Mouse (Mus musculus) CH12F3 (cell line): ENCODE data around the gene Map4.
"Not testable (repeated sequence)": the region's sequence is repeated elsewhere in the genome, so short reads cannot be mapped to it uniquely, and the experiment has no call there.

Experiments
- in situ Hi-C: fragments of 300-500 bp; cut with MboI; formaldehyde crosslinking; loops from 2 replicates; pipeline ENCODE4 v1.14.3; 2020; ENCODE audit warnings: low sequenced_read_pairs

The Map4 gene

DNA sequence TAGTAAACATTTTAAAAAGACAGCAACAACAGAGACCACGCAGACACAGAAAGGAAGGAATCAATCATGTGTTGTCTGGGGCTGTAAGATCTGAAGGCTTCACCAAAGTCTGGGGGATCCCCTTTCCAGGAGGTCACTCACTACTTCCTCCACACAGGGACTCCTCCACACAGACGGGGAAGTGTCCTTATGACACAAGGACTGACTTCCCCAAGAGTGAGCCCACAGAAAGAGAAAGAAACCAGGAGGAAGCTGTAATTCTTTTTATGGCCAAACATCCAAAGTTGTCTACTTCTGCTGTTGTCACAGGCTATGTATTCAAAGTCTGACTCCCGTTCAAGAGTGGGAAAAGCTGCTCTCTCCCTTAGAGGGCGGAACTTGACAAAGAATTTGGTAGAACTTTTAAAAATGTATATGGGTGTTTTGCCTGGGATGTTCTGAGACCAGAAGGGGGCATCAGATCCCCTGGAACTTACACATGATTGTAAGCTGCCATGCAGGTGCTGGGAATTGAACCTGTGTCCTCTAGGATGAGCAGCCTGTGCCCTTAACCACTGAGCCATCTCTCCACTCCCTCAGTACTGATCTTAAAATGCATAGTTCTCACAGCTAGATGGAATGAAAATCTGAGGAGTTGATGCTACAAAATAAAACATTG lies 16.9 kb upstream of the Map4 start:
- in situ Hi-C loops, result no loop called here

GRCm38 (mm10) chr9:109917931-109918330 lies 13.3 kb upstream of the Map4 start:
- in situ Hi-C loops, result no loop called here

DNA sequence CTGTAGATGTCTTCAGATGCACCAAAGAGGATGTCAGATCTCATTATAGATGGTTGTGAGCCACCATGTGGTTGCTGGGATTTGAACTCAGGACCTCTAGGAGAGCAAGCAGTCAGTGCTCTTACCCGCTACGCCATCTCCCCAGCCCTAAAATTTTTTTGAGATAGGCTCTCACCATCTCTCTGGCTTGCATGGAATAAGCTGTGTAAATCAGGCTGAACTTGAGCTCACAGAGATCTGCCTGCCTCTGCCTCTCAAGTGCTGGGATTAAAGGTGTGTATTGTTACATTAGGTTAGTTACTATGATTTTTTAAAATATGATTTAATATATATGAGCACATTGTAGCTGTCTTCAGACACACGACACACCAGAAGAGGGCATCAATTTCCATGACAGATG lies 2.1 kb upstream of the Map4 start:
- in situ Hi-C loops, result no loop called here

GRCm38 (mm10) chr9:109930063-109930462 lies 1.2 kb upstream of the Map4 start:
- in situ Hi-C loops, result no loop called here

DNA sequence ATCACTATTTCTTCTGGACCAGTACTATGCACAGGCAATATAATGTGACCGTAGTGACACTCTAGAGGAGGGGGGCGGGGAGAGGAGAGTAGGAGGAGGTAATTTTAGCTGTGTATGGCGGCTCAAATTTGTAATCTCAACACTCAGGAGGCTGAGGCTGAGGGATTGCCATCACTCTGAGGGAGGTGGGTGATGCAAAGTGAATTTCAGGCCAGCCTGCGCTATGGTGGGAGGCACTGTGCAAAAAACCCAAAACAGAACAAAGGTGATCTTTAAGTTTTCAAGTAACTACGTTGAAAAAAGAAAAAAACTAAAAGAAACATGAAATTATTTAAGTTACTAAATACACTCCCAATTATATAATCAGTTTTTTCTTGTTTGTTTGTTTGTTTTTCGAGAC lies 508 bp upstream of the Map4 start:
- in situ Hi-C loops, result no loop called here

DNA sequence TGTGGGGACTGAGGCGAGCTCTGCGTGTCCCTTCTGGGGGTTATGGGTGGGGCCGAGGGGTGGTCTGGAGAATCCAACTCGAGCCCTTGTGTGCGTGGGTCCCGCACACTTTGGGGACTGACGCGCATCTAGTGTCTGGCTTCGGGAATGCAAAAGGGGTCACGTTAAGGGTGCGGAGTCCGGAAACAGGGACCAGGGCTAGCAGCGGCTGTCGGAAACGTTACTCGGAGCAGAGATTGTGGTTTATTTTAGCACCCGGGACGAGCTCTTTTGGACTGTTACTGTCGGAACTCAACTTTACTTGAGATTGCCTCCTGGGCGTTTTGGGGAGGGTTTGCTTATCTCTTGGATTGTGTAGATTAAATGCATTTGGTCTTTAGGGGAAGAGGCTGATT lies 1.1 kb downstream of the Map4 start:
- in situ Hi-C loops, result no loop called here

DNA sequence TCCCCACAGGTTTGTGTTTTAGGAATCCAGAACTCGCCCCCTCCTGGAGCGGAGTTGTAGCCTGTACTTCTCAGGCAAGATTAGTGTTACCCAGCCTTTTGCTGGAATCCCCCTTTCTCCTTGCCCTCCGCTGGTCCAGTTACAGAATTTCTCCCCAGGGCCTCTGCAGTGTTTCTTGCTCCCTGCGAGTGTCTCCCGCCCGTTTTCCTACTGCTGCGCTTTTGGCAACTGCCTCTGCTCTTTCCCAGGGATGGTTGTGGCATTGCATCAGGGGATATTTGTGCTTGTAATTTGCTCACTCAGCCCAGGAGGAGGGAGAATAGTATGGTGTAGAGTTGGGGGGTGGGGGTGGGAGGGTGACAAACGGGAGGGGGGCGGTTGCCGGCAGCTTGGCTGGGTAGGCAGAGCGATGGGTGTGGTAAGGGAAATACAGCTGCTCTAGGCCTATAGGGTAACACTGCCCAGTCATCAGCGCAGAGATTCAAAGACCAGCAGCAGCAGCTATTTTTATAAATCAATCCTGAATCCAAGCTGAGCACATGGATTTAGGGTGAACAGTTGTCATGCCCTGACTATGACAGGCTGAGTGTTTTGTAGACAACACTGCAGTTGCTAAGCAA lies 1.6 kb downstream of the Map4 start:
- in situ Hi-C loops, result no loop called here

DNA sequence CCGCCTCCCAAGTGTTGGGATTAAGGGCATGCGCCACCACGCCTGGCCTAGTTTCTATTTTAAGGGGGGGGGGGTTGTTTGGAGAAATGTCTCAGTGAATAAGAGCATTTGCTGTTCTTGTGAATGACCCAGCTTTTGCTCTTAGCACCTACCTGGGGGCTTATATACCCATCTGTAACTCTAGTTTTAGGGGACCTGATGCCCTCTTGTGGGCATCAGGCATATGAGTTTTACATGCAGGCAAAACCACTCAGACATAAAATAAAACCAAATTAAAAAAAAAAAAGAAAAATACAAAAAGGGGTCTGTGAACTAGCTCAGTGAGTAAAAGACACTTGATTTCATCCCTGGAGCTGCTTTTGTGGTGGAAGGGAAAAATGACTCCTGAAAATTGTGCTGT lies 8.1 kb downstream of the Map4 start:
- in situ Hi-C loops, result no loop called here

- in situ Hi-C loops, result no loop called here
These were observed 11.5 kb downstream of the Map4 start for GRCm38 (mm10) chr9:109942796-109943195.

DNA sequence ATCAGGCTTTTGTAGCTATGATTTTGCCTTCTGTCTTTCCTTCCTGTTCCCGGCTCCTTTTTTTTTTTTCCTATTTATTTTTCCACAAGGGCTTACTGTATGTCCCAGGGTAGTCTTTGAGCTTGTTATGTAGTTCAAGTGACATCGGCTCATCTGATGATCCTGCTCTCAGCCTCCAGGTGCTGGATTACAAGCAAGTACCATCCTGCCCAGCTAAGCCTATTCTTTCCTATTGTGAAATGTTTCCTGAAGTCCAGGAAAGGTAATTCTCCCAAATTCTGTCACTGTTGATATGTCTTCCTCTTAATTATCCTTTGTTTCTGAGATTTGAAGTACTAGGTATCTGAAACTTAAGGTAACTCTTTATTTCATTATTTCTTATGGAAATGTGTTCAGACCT lies 13.5 kb downstream of the Map4 start:
- in situ Hi-C loops, result no loop called here

DNA sequence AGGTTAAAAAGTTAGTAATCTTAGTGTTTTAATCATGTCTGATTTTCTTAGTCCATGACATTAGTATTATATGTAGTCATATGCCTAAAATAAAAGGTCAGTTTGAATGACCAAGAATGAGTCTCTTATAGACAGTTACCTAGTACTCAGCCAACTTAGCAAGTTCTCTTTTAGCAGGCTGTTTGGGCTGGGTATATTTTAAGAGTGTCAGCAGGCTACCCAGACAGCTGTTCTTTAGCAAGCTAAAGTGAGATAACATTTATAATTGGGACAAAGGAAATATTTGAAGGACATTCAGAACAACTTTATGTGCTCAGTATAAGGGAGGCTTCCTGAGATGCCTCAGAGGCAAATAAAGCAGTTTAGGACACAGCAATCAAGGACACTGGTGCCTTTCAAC lies 17.3 kb downstream of the Map4 start:
- in situ Hi-C loops, result no loop called here

DNA sequence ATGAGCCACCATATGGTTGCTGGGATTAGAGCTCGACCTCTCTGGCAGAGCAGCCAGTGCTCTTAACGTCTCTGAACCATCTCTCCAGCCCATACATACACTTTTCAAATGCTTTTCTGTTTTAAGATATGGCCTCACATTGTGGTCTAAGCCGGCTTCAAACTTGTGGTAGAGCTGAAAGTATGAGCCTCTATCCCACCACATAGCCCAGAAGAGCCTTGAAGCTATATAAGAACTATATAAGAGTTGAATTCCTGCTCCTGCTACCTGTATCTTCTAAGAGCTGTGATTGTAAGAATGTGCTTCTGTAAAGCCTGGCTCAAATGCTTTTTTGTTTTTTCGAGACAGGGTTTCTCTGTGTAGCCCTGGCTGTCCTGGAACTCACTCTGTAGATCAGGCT lies 18.5 kb downstream of the Map4 start:
- in situ Hi-C loops, result no loop called here

DNA sequence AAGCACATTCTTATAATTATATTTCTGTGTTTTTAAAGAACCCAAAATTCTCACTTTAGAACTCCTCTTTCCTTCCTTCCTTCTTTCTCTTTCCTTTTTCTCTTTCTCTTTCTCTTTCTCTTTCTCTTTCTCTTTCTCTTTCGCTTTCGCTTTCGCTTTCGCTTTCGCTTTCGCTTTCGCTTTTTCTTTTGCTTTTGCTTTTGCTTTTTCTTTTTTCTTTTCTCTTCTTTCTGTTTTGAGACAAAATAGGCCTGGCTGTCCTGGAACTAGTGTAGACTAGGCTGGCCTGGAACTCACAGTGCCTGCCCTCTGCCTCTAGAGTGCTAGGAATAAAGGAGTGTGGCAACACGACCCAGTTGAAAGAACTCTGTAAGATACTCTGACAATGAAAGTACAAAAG lies 22.3 kb downstream of the Map4 start:
- in situ Hi-C loops, result no loop called here

GRCm38 (mm10) chr9:109954631-109955030 lies 23.4 kb downstream of the Map4 start:
- in situ Hi-C loops, result no loop called here

GRCm38 (mm10) chr9:109959456-109960150 lies 28.3 kb downstream of the Map4 start:
- in situ Hi-C loops, result no loop called here

- in situ Hi-C loops, result no loop called here
These were observed 29.3 kb downstream of the Map4 start for GRCm38 (mm10) chr9:109960593-109960992.

DNA sequence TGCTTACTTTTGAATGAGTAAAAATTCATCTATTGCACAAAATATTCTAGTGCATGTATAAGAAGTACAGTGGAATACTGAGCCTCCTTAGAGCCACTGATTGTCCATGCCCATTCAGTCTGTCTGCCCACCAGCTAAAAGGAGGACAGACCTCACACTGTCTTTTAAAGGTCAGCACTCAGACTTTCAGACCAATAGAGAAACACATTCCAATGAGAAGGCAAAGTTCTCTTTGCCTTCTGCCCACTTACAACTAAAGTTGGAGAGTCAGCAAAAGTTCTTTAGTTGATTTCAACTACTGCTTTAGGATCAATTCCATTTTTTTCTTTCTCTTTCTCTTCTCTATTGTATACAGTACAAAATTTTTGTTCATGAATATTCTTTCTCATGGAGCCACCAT lies 33.5 kb downstream of the Map4 start:
- in situ Hi-C loops, result no loop called here

DNA sequence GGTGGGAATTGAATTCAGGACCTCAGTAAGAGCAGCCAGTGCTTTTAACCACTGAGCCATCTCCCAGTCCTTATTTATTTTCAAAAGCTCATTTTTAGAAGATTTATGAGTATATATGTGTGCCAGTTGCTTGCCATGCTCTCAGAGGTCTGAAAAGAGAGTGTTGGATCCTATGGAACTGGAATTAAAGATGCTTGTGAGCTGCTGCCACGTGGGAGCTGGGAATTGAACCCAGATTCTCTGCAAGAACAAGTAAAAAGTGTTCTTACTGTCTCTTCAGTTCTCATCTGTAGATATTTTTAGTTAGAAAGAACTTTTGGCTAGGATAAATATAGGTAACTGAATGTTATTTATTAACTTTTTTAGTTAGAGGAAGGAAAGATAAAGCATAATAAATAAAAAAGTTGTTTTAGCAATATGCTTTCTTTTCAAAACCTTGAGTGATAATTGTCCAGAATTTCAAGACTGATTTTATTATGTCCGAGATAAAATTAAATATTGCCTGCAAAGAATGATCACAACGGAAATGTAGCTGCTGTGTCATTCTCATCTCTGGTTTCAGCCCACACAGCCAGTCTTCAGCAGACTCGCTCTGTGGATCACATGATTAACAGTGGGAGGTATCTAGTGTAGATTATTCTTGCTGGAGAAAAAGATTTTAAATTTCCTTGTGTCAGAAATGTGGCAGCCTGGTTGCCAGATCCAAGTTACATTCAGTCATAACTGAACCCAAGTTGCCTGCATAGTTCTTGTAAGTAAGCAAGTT lies 37.3 kb downstream of the Map4 start:
- in situ Hi-C loops, result no loop called here

- in situ Hi-C loops, result no loop called here
These were observed 37.9 kb downstream of the Map4 start for GRCm38 (mm10) chr9:109969181-109969580.

DNA sequence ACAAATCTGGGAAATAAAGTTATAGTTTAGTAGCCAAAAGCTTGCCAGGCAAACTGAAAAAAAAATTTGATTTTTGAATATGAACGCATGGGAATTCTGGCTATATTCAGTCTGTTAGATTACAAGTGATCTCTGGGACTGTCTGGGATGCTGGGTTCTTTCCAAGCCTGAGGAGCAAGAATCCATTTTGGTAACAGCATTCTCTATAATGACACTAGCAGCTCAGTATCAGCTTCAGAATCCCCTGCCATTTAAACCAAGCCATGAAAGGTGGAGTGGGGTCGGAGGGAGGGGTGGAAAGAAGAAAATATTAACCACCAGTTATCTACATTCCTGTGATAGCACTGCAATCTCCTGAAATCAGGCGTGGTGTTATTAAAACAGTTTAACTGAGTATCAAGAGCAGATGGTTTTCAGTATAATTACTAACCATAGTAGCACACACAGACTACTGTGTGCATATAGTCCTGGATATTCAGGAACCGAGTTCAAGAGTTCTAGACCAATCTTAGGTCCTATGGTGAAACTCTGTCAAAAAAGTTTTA lies 38.6 kb downstream of the Map4 start:
- in situ Hi-C loops, result no loop called here

GRCm38 (mm10) chr9:109971711-109972110 lies 40.5 kb downstream of the Map4 start:
- in situ Hi-C loops, result not testable (repeated sequence)
